Mouse (Mus musculus): Measurements from ENCODE around the gene Tas2r102. TPM values are rescaled to one million over a fixed set of nuclear protein-coding genes. Genes with fewer than 3 reads are reported as not detected.

Tas2r102 gene
- total and polyA plus RNA-seq, 3 experiments, result not detected

DNA sequence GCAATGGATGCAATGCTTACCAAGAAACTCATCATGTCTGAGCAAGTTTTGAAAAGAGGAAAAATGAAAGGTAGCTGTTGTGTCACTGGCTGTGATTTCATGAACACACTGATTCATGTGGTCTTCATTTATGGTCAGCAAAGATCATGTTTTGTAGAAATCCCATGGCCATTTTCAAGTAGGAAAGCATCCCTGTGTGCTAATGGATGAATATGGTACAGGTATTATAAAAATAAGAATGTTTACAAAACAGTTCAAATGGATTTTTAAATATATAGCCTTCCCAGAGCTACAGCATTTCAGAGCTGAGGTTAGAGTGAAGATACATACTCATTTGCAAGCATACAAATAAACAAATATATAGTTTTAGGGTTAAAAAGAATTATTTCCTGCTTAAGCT lies 16.1 kb downstream of the Tas2r102 start, which contains the start of gene Tas2r136:
Gene Tas2r136 (minus strand): TSS at position 101 of the 400 bp plus-strand sequence.
- TF ChIP-seq ETS1 (conservative IDR thresholded peaks at IDR 0.05; ENCODE audit: low read depth, low read length), result no peak
- TF ChIP-seq USF1 (IDR thresholded peaks at IDR 0.05; ENCODE audit: low read depth, low read length), result no peak
- no peak for TF ChIP-seq PAX5 (IDR thresholded peaks at IDR 0.05; ENCODE audit: low read length)
- TF ChIP-seq RAD21 (IDR thresholded peaks at IDR 0.05; ENCODE audit: low read depth, low read length), result no peak
- no peak for TF ChIP-seq MYC (IDR thresholded peaks at IDR 0.05; ENCODE audit: low read depth, low read length)
- TF ChIP-seq MAX (IDR thresholded peaks at IDR 0.05; ENCODE audit: low read length), result no peak
- TF ChIP-seq CHD2 (IDR thresholded peaks at IDR 0.05; ENCODE audit: low read length), result no peak
- no peak for TF ChIP-seq MEF2A (IDR thresholded peaks at IDR 0.05; ENCODE audit: borderline replicate concordance, low read depth, low read length)
- TF ChIP-seq ZMIZ1 (IDR thresholded peaks at IDR 0.05; ENCODE audit: low read depth, low read length), result no peak
- TF ChIP-seq TBP (conservative IDR thresholded peaks at IDR 0.05; ENCODE audit: low read depth, low read length), result no peak
- no peak for TF ChIP-seq SIN3A (IDR thresholded peaks at IDR 0.05; ENCODE audit: low read length)
- TF ChIP-seq BHLHE40 (IDR thresholded peaks at IDR 0.05; ENCODE audit: low read depth, low read length), result no peak
- no peak for TF ChIP-seq POLR2AphosphoS2 (IDR thresholded peaks at IDR 0.05; ENCODE audit: low read depth, low read length)
- in situ Hi-C loops (cut with MboI; ENCODE audit: low pct_ligation_motif_present, low pct_unique_long_range_greater_than_20kb, low sequenced_read_pairs), result no loop called here
- no peak for DNase-seq (ENCODE audit: extremely low read depth)
- H3K9ac ChIP-seq (ENCODE audit: insufficient read depth, low read depth), result no peak within 1 kb of the TSS
- H3K36me3 ChIP-seq (replicated peaks in 1 of 2; ENCODE audit: control insufficient read depth in 1 of 2, insufficient read depth in 1 of 2, low read length in 1 of 2), result no peaks in the 10 kb centered on the region
- H3K79me2 ChIP-seq (replicated peaks; ENCODE audit: control insufficient read depth, extremely low read depth, insufficient read depth, poor library complexity, severe bottlenecking), result no peaks in the 10 kb centered on the region
- no peak within 1 kb of the TSS for H3K4me2 ChIP-seq (ENCODE audit: insufficient read depth, low read depth, poor library complexity, severe bottlenecking)
- no peak within 1 kb of the TSS for H3K27ac ChIP-seq (ENCODE audit: insufficient read depth, low read depth)
- H3K4me3 ChIP-seq (replicated peaks in 1 of 3; ENCODE audit: low read depth in 2 of 3, low read length in 2 of 3, poor library complexity in 1 of 3), result no peak within 1 kb of the TSS
- H3K9me3 ChIP-seq (replicated peaks; ENCODE audit: low read length), result peaks cover 9% of the 10 kb centered on the region
- dilution Hi-C loops (cut with MboI; ENCODE audit: extremely low pct_ligation_motif_present, extremely low pct_unique_long_range_greater_than_20kb, low sequenced_read_pairs), result no loop called here
- no peaks in the 10 kb centered on the region for H3K27me3 ChIP-seq (replicated peaks)
- H3K4me1 ChIP-seq (ENCODE audit: control insufficient read depth in 1 of 2, insufficient read depth in 2 of 2), result no peaks in the 10 kb centered on the region

DNA sequence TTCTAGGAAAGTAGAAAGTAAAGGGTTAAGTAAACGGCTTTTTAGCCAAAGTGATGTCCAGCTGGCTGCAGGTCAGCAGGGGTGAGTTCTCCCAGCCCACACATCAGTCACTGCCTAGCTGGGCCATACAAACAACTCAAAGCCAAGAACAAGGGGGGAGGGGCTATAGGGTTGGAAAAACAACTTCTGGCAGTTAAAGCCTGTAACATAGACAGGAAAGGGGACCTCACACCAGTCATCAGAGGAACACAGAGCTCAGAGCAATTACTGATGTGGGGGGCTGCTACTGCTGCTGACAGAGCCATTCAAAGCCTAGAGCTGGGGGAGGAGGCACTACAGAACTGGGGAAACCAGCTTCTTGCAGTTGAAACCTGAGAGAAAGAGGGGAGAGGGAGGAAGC lies 33.5 kb downstream of the Tas2r102 start:
- no peaks in the 10 kb centered on the region for H3K36me3 ChIP-seq (replicated peaks in 1 of 2; ENCODE audit: control insufficient read depth in 1 of 2, insufficient read depth in 1 of 2, low read length in 1 of 2)
- no peaks in the 10 kb centered on the region for H3K4me1 ChIP-seq (ENCODE audit: control insufficient read depth in 1 of 2, insufficient read depth in 2 of 2)
- no peak for DNase-seq (ENCODE audit: extremely low read depth)
- in situ Hi-C loops (cut with MboI; ENCODE audit: low pct_ligation_motif_present, low pct_unique_long_range_greater_than_20kb, low sequenced_read_pairs) (no loop called here), dilution Hi-C loops (cut with MboI; ENCODE audit: extremely low pct_ligation_motif_present, extremely low pct_unique_long_range_greater_than_20kb, low sequenced_read_pairs) (no loop called here)
- H3K79me2 ChIP-seq (replicated peaks; ENCODE audit: control insufficient read depth, extremely low read depth, insufficient read depth, poor library complexity, severe bottlenecking), result no peaks in the 10 kb centered on the region
- no peak overlapping the region for H3K9ac ChIP-seq (ENCODE audit: insufficient read depth, low read depth)
- H3K4me3 ChIP-seq (replicated peaks in 1 of 3; ENCODE audit: low read depth in 2 of 3, low read length in 2 of 3, poor library complexity in 1 of 3), result no peak overlapping the region
- no peaks in the 10 kb centered on the region for H3K27me3 ChIP-seq (replicated peaks)
- H3K9me3 ChIP-seq (replicated peaks; ENCODE audit: low read length), result peaks cover 38% of the 10 kb centered on the region
- H3K27ac ChIP-seq (ENCODE audit: insufficient read depth, low read depth), result no peak overlapping the region
- H3K4me2 ChIP-seq (ENCODE audit: insufficient read depth, low read depth, poor library complexity, severe bottlenecking), result no peak overlapping the region
- no peak for TF ChIP-seq ELF1 (IDR thresholded peaks at IDR 0.05; ENCODE audit: low read depth, low read length)
- no peak for TF ChIP-seq GABPA (IDR thresholded peaks at IDR 0.05; ENCODE audit: insufficient replicate concordance, low read depth, low read length)
- TF ChIP-seq CHD2 (IDR thresholded peaks at IDR 0.05; ENCODE audit: low read length), result no peak
